Mouse (Mus musculus): ENCODE results near the gene Pdlim4. TPM values are rescaled to one million over a fixed set of nuclear protein-coding genes. Genes with fewer than 3 reads are reported as not detected.

Gene Pdlim4
- total and polyA plus RNA-seq, 3 experiments: not detected

- DNase-seq (ENCODE audit: extremely low read depth): peak; percentile 94
- Histone ChIP-seq H3K9me3 (replicated peaks; ENCODE audit: low read length) (no peaks in the 10 kb centered on the region), H3K4me1 (ENCODE audit: control insufficient read depth in 1 of 2, insufficient read depth in 2 of 2) (peaks cover 19 to 51% of the 10 kb centered on the region in 2 experiments), H3K4me2 (ENCODE audit: insufficient read depth, low read depth, poor library complexity, severe bottlenecking) (peak overlapping the region; percentile 35), H3K79me2 (replicated peaks; ENCODE audit: control insufficient read depth, extremely low read depth, insufficient read depth, poor library complexity, severe bottlenecking) (no peaks in the 10 kb centered on the region), H3K36me3 (replicated peaks in 1 of 2; ENCODE audit: control insufficient read depth in 1 of 2, insufficient read depth in 1 of 2, low read length in 1 of 2) (no peaks in the 10 kb centered on the region), H3K27ac (ENCODE audit: insufficient read depth, low read depth) (no peak overlapping the region), H3K9ac (ENCODE audit: insufficient read depth, low read depth) (no peak overlapping the region), H3K27me3 (replicated peaks) (peaks cover 3% of the 10 kb centered on the region), H3K4me3 (replicated peaks in 1 of 3; ENCODE audit: low read depth in 2 of 3, low read length in 2 of 3, poor library complexity in 1 of 3) (peak overlapping the region in 1 of 3 experiments; percentile 15)
- in situ Hi-C loops (cut with MboI; ENCODE audit: low pct_ligation_motif_present, low pct_unique_long_range_greater_than_20kb, low sequenced_read_pairs) (no loop called here), dilution Hi-C loops (cut with MboI; ENCODE audit: extremely low pct_ligation_motif_present, extremely low pct_unique_long_range_greater_than_20kb, low sequenced_read_pairs) (no loop called here)
- TF ChIP-seq POLR2A (IDR thresholded peaks at IDR 0.05; ENCODE audit: low read depth, low read length): no peak
- TF ChIP-seq PAX5 (IDR thresholded peaks at IDR 0.05; ENCODE audit: low read length): no peak
- TF ChIP-seq JUN (IDR thresholded peaks at IDR 0.05; ENCODE audit: insufficient read depth, low read depth, low read length): peak; percentile 27
- no peak for TF ChIP-seq CTCF (conservative IDR thresholded peaks at IDR 0.05 in 1 of 2, IDR thresholded peaks at IDR 0.05 in 1 of 2; ENCODE audit: low read depth in 2 of 2, low read length in 2 of 2)
- no peak for TF ChIP-seq KAT2A (IDR thresholded peaks at IDR 0.05; ENCODE audit: insufficient replicate concordance, low read length)
- 0 out of 2 replicates have a peak, but pooled peaks have one; percentile 21 for TF ChIP-seq TCF12 (IDR thresholded peaks at IDR 0.05; ENCODE audit: low read depth, low read length)
- TF ChIP-seq MEF2A (IDR thresholded peaks at IDR 0.05; ENCODE audit: borderline replicate concordance, low read depth, low read length): peak; percentile 58; the same call in 1 of the 2 replicates
- TF ChIP-seq CHD2 (IDR thresholded peaks at IDR 0.05; ENCODE audit: low read length): no peak; the same call in 1 of the 2 replicates
- TF ChIP-seq ZNF384 (IDR thresholded peaks at IDR 0.05; ENCODE audit: low read depth, low read length): no peak
- TF ChIP-seq ZMIZ1 (IDR thresholded peaks at IDR 0.05; ENCODE audit: low read depth, low read length): no peak
- no peak for TF ChIP-seq POLR2AphosphoS2 (IDR thresholded peaks at IDR 0.05; ENCODE audit: low read depth, low read length)
- peak; percentile 98 for TF ChIP-seq IRF4 (IDR thresholded peaks at IDR 0.05; ENCODE audit: low read depth, low read length)
- no peak for TF ChIP-seq RAD21 (IDR thresholded peaks at IDR 0.05; ENCODE audit: low read depth, low read length)
- no peak for TF ChIP-seq USF2 (conservative IDR thresholded peaks at IDR 0.05; ENCODE audit: low read depth, low read length)
- peak; percentile 11; the same call in 1 of the 2 replicates for TF ChIP-seq MAZ (IDR thresholded peaks at IDR 0.05; ENCODE audit: low read depth, low read length)
- TF ChIP-seq MAX (IDR thresholded peaks at IDR 0.05; ENCODE audit: low read length): peak; percentile 62; the same call in 1 of the 2 replicates
- TF ChIP-seq ZKSCAN1 (IDR thresholded peaks at IDR 0.05; ENCODE audit: borderline replicate concordance, low read depth, low read length): no peak
- TF ChIP-seq E2F4 (IDR thresholded peaks at IDR 0.05; ENCODE audit: insufficient replicate concordance, low read depth, low read length): peak; percentile 50; the same call in 1 of the 2 replicates
- TF ChIP-seq SIN3A (IDR thresholded peaks at IDR 0.05; ENCODE audit: low read length): no peak; the same call in 1 of the 2 replicates
- peak; percentile 88 for TF ChIP-seq ETS1 (conservative IDR thresholded peaks at IDR 0.05; ENCODE audit: low read depth, low read length)
- no peak for TF ChIP-seq ZC3H11A (IDR thresholded peaks at IDR 0.05; ENCODE audit: low read depth, low read length)
- no peak for TF ChIP-seq MAFK (IDR thresholded peaks at IDR 0.05; ENCODE audit: insufficient replicate concordance, low read length)
- TF ChIP-seq EP300 (IDR thresholded peaks at IDR 0.05; ENCODE audit: low read length): peak; percentile 94
- TF ChIP-seq BHLHE40 (IDR thresholded peaks at IDR 0.05; ENCODE audit: low read depth, low read length): peak; percentile 74
- TF ChIP-seq TBP (conservative IDR thresholded peaks at IDR 0.05; ENCODE audit: low read depth, low read length): no peak; the same call in 1 of the 2 replicates
- peak; percentile 39; the same call in 1 of the 2 replicates for TF ChIP-seq ELF1 (IDR thresholded peaks at IDR 0.05; ENCODE audit: low read depth, low read length)
- TF ChIP-seq GABPA (IDR thresholded peaks at IDR 0.05; ENCODE audit: insufficient replicate concordance, low read depth, low read length): no peak
- no peak for TF ChIP-seq NELFE (IDR thresholded peaks at IDR 0.05; ENCODE audit: low read depth, low read length)
- peak; percentile 55 for TF ChIP-seq JUND (conservative IDR thresholded peaks at IDR 0.05; ENCODE audit: low read depth, low read length)
- TF ChIP-seq USF1 (IDR thresholded peaks at IDR 0.05; ENCODE audit: low read depth, low read length): no peak
- TF ChIP-seq NRF1 (IDR thresholded peaks at IDR 0.05; ENCODE audit: low read depth, low read length): no peak
- no peak for TF ChIP-seq CHD1 (IDR thresholded peaks at IDR 0.05; ENCODE audit: low read depth, low read length)
- no peak for TF ChIP-seq SMC3 (IDR thresholded peaks at IDR 0.05; ENCODE audit: low read depth, low read length)
- 0 out of 2 replicates have a peak, but pooled peaks have one; percentile 57 for TF ChIP-seq RCOR1 (conservative IDR thresholded peaks at IDR 0.05; ENCODE audit: low read depth, low read length)
- no peak for TF ChIP-seq MYC (IDR thresholded peaks at IDR 0.05; ENCODE audit: low read depth, low read length)
- no peak for TF ChIP-seq HCFC1 (IDR thresholded peaks at IDR 0.05; ENCODE audit: low read depth, low read length)
- no peak for TF ChIP-seq UBTF (IDR thresholded peaks at IDR 0.05; ENCODE audit: low read depth, low read length)
- no peak for TF ChIP-seq MXI1 (IDR thresholded peaks at IDR 0.05; ENCODE audit: low read depth, low read length)
Measured at GRCm38 (mm10) chr11:54091726-54092125, 22.9 kb upstream of the Pdlim4 start.

Data from CH12.LX (cell line).